Mouse (Mus musculus): ENCODE data around the gene Odf3l2.

Gene Odf3l2

GRCm38 (mm10) chr10:79671396-79672087 lies 26.0 kb upstream of the Odf3l2 start:
- DNase-seq (ENCODE audit: low spot score), result no peak

- DNase-seq (ENCODE audit: low spot score), result no peak
Observed at GRCm38 (mm10) chr10:79670071-79670888, 24.7 kb upstream of the Odf3l2 start.

- DNase-seq (ENCODE audit: low spot score), result peak; percentile 53
Observed at GRCm38 (mm10) chr10:79669576-79670057, 24.1 kb upstream of the Odf3l2 start.

- peak; percentile 94 for DNase-seq (ENCODE audit: low spot score)
Observed at GRCm38 (mm10) chr10:79668771-79669575, 23.4 kb upstream of the Odf3l2 start, which contains the start of gene Tpgs1. Gene Tpgs1 (plus strand): TSS chr10:79669369.

- DNase-seq (ENCODE audit: low spot score), result no peak
Observed at GRCm38 (mm10) chr10:79668076-79668475, 22.5 kb upstream of the Odf3l2 start.

GRCm38 (mm10) chr10:79666493-79666892 lies 21.0 kb upstream of the Odf3l2 start:
- DNase-seq (ENCODE audit: low spot score), result no peak

GRCm38 (mm10) chr10:79665051-79665450 lies 19.5 kb upstream of the Odf3l2 start:
- DNase-seq (ENCODE audit: low spot score), result no peak

GRCm38 (mm10) chr10:79664131-79664665 lies 18.7 kb upstream of the Odf3l2 start, which contains the start of gene Madcam1:
Gene Madcam1 (plus strand): TSS chr10:79664559.
- DNase-seq (ENCODE audit: low spot score), result peak; percentile 33

- no peak for DNase-seq (ENCODE audit: low spot score)
Observed at GRCm38 (mm10) chr10:79661861-79662260, 16.3 kb upstream of the Odf3l2 start.

- DNase-seq (ENCODE audit: low spot score), result no peak
Observed at GRCm38 (mm10) chr10:79660298-79660697, 14.8 kb upstream of the Odf3l2 start.

GRCm38 (mm10) chr10:79658829-79659228 lies 13.3 kb upstream of the Odf3l2 start:
- DNase-seq (ENCODE audit: low spot score), result no peak

- DNase-seq (ENCODE audit: low spot score), result no peak
Observed at GRCm38 (mm10) chr10:79654946-79655395, 9.4 kb upstream of the Odf3l2 start.

GRCm38 (mm10) chr10:79652789-79653188 lies 7.3 kb upstream of the Odf3l2 start:
- no peak for DNase-seq (ENCODE audit: low spot score)

GRCm38 (mm10) chr10:79649070-79649751 lies 3.7 kb upstream of the Odf3l2 start:
- peak; percentile 69 for DNase-seq (ENCODE audit: low spot score)

GRCm38 (mm10) chr10:79638486-79639204 lies 6.9 kb downstream of the Odf3l2 start:
- no peak for DNase-seq (ENCODE audit: low spot score)

GRCm38 (mm10) chr10:79637128-79638110 lies 8.1 kb downstream of the Odf3l2 start, which contains the start of gene Shc2:
Gene Shc2 (minus strand): TSS chr10:79637918.
- DNase-seq (ENCODE audit: low spot score), result no peak

- DNase-seq (ENCODE audit: low spot score), result no peak
Observed at GRCm38 (mm10) chr10:79636287-79636686, 9.3 kb downstream of the Odf3l2 start.

- no peak for DNase-seq (ENCODE audit: low spot score)
Observed at GRCm38 (mm10) chr10:79633006-79633777, 12.3 kb downstream of the Odf3l2 start.
